Mouse (Mus musculus): Measurements from ENCODE around the gene Barhl1. TPM values are rescaled to one million over a fixed set of nuclear protein-coding genes. Genes with fewer than 3 reads are reported as not detected.

Barhl1 gene
- polyA plus RNA-seq, 1 experiment, result 12.6 TPM

- Histone ChIP-seq H3K27me3 (ENCODE audit: control insufficient read depth, insufficient read depth, low read length) (no peaks in the 10 kb centered on the region), H3K4me1 (ENCODE audit: control insufficient read depth, insufficient read depth, low read length) (peaks cover 3% of the 10 kb centered on the region; the same call in 1 of the 2 replicates), H3K27ac (ENCODE audit: insufficient read depth, low read length) (no peak overlapping the region), H3K4me3 (replicated peaks; ENCODE audit: insufficient read depth, low read depth, low read length) (no peak overlapping the region)
- no peak for TF ChIP-seq POLR2A (IDR thresholded peaks at IDR 0.05; ENCODE audit: borderline replicate concordance, insufficient read depth, low read length)
- no peak for TF ChIP-seq CTCF (IDR thresholded peaks at IDR 0.05; ENCODE audit: borderline replicate concordance, insufficient read depth, low read depth, low read length)
- no peak for DNase-seq
- WGBS, result 68% methylated on average over 3 of the region's 3 CpGs
Observed at GRCm38 (mm10) chr2:28910877-28911276, 5.6 kb downstream of the Barhl1 start.

GRCm38 (mm10) chr2:28909818-28910710 is 6.4 kb downstream of the Barhl1 start:
- Histone ChIP-seq H3K4me3 (replicated peaks; ENCODE audit: insufficient read depth, low read depth, low read length) (no peak overlapping the region), H3K4me1 (ENCODE audit: control insufficient read depth, insufficient read depth, low read length) (peaks cover 3% of the 10 kb centered on the region; the same call in 1 of the 2 replicates), H3K27ac (ENCODE audit: insufficient read depth, low read length) (no peak overlapping the region), H3K27me3 (ENCODE audit: control insufficient read depth, insufficient read depth, low read length) (no peaks in the 10 kb centered on the region)
- DNase-seq, result no peak
- WGBS, result 68% methylated on average over 25 of the region's 25 CpGs
- TF ChIP-seq POLR2A (IDR thresholded peaks at IDR 0.05; ENCODE audit: borderline replicate concordance, insufficient read depth, low read length) (no peak), CTCF (IDR thresholded peaks at IDR 0.05; ENCODE audit: borderline replicate concordance, insufficient read depth, low read depth, low read length) (no peak)

- Histone ChIP-seq H3K27ac (ENCODE audit: insufficient read depth, low read length) (no peak overlapping the region), H3K27me3 (ENCODE audit: control insufficient read depth, insufficient read depth, low read length) (no peaks in the 10 kb centered on the region), H3K4me3 (replicated peaks; ENCODE audit: insufficient read depth, low read depth, low read length) (no peak overlapping the region), H3K4me1 (ENCODE audit: control insufficient read depth, insufficient read depth, low read length) (peaks cover 3% of the 10 kb centered on the region; the same call in 1 of the 2 replicates)
- TF ChIP-seq CTCF (IDR thresholded peaks at IDR 0.05; ENCODE audit: borderline replicate concordance, insufficient read depth, low read depth, low read length) (no peak), POLR2A (IDR thresholded peaks at IDR 0.05; ENCODE audit: borderline replicate concordance, insufficient read depth, low read length) (no peak)
- WGBS, result 46% methylated on average over 41 of the region's 41 CpGs
- DNase-seq, result no peak
Observed at GRCm38 (mm10) chr2:28909186-28909817, 7.2 kb downstream of the Barhl1 start.

GRCm38 (mm10) chr2:28908389-28909153 is 7.9 kb downstream of the Barhl1 start:
- no peak overlapping the region for H3K4me3 ChIP-seq (replicated peaks; ENCODE audit: insufficient read depth, low read depth, low read length)
- WGBS, result 21% methylated on average over 39 of the region's 39 CpGs
- no peak for TF ChIP-seq CTCF (IDR thresholded peaks at IDR 0.05; ENCODE audit: borderline replicate concordance, insufficient read depth, low read depth, low read length)
- no peaks in the 10 kb centered on the region for H3K27me3 ChIP-seq (ENCODE audit: control insufficient read depth, insufficient read depth, low read length)
- peaks cover 3% of the 10 kb centered on the region; the same call in 1 of the 2 replicates for H3K4me1 ChIP-seq (ENCODE audit: control insufficient read depth, insufficient read depth, low read length)
- H3K27ac ChIP-seq (ENCODE audit: insufficient read depth, low read length), result no peak overlapping the region
- peak in 1 of 2 experiments; percentile 30 for DNase-seq

GRCm38 (mm10) chr2:28907691-28908388 is 8.6 kb downstream of the Barhl1 start:
- TF ChIP-seq POLR2A (IDR thresholded peaks at IDR 0.05; ENCODE audit: borderline replicate concordance, insufficient read depth, low read length) (no peak), CTCF (IDR thresholded peaks at IDR 0.05; ENCODE audit: borderline replicate concordance, insufficient read depth, low read depth, low read length) (no peak)
- H3K27ac ChIP-seq (ENCODE audit: insufficient read depth, low read length), result no peak overlapping the region
- H3K4me3 ChIP-seq (replicated peaks; ENCODE audit: insufficient read depth, low read depth, low read length), result no peak overlapping the region
- no peaks in the 10 kb centered on the region for H3K27me3 ChIP-seq (ENCODE audit: control insufficient read depth, insufficient read depth, low read length)
- peaks cover 3% of the 10 kb centered on the region; the same call in 1 of the 2 replicates for H3K4me1 ChIP-seq (ENCODE audit: control insufficient read depth, insufficient read depth, low read length)
- no peak for DNase-seq
- 35% methylated on average over 10 of the region's 10 CpGs for WGBS

- no peak overlapping the region for H3K4me3 ChIP-seq (replicated peaks; ENCODE audit: insufficient read depth, low read depth, low read length)
- 25% methylated on average over 4 of the region's 4 CpGs for WGBS
- no peak overlapping the region for H3K27ac ChIP-seq (ENCODE audit: insufficient read depth, low read length)
- DNase-seq, result no peak
- H3K27me3 ChIP-seq (ENCODE audit: control insufficient read depth, insufficient read depth, low read length), result no peaks in the 10 kb centered on the region
- H3K4me1 ChIP-seq (ENCODE audit: control insufficient read depth, insufficient read depth, low read length), result 0 out of 2 replicates have a peak, but pooled peaks cover 3% of the 10 kb centered on the region
- TF ChIP-seq CTCF (IDR thresholded peaks at IDR 0.05; ENCODE audit: borderline replicate concordance, insufficient read depth, low read depth, low read length), result no peak
- no peak for TF ChIP-seq POLR2A (IDR thresholded peaks at IDR 0.05; ENCODE audit: borderline replicate concordance, insufficient read depth, low read length)
Observed at GRCm38 (mm10) chr2:28905561-28905960, 10.9 kb downstream of the Barhl1 start.

- Histone ChIP-seq H3K27ac (ENCODE audit: insufficient read depth, low read length) (no peak overlapping the region), H3K4me1 (ENCODE audit: control insufficient read depth, insufficient read depth, low read length) (0 out of 2 replicates have a peak, but pooled peaks cover 3% of the 10 kb centered on the region), H3K4me3 (replicated peaks; ENCODE audit: insufficient read depth, low read depth, low read length) (no peak overlapping the region), H3K27me3 (ENCODE audit: control insufficient read depth, insufficient read depth, low read length) (no peaks in the 10 kb centered on the region)
- no peak for TF ChIP-seq POLR2A (IDR thresholded peaks at IDR 0.05; ENCODE audit: borderline replicate concordance, insufficient read depth, low read length)
- no peak for TF ChIP-seq CTCF (IDR thresholded peaks at IDR 0.05; ENCODE audit: borderline replicate concordance, insufficient read depth, low read depth, low read length)
- WGBS, result 50% methylated on average over 9 of the region's 9 CpGs
- no peak for DNase-seq
Observed at GRCm38 (mm10) chr2:28904786-28905185, 11.7 kb downstream of the Barhl1 start.
